Mouse (Mus musculus): ENCODE results near the gene Intu. TPM values are rescaled to one million over a fixed set of nuclear protein-coding genes. Genes with fewer than 3 reads are reported as not detected.

Intu gene
- 1.2 and 2.0 TPM in 2 replicates for polyA plus RNA-seq (2016; fragmentation: Nextera tagmentation; extraction: Ambion mirVana)

- H3K36me3 ChIP-seq, result no peaks in the 10 kb centered on the region
- H3K27me3 ChIP-seq (replicated peaks), result peaks cover 48% of the 10 kb centered on the region
- peaks cover 33% of the 10 kb centered on the region for H3K4me1 ChIP-seq
- H3K4me3 ChIP-seq, result peak within 1 kb of the TSS; percentile 54
- no peaks in the 10 kb centered on the region for H3K9me3 ChIP-seq (replicated peaks)
- peak; percentile 66 for ATAC-seq
- H3K9ac ChIP-seq, result peak within 1 kb of the TSS; percentile 23; the same call in 1 of the 2 replicates
- under 1% methylated on average over 54 of the region's 54 CpGs for WGBS (ENCODE audit: insufficient replicate concordance)
- peak within 1 kb of the TSS; percentile 80 for H3K4me2 ChIP-seq
- no peak within 1 kb of the TSS for H3K27ac ChIP-seq
Measured at GRCm38 (mm10) chr3:40531286-40532141, at the start of gene Intu. Gene Intu, plus strand, starts transcription at chr3:40531286.

- no peaks in the 10 kb centered on the region for H3K36me3 ChIP-seq
- H3K4me3 ChIP-seq, result no peak overlapping the region
- H3K9ac ChIP-seq, result no peak overlapping the region
- H3K27me3 ChIP-seq (replicated peaks), result no peaks in the 10 kb centered on the region
- H3K4me2 ChIP-seq, result 0 out of 2 replicates have a peak overlapping the region, but pooled peaks have one; percentile 5
- 50% methylated on average over 10 of the region's 10 CpGs for WGBS (ENCODE audit: insufficient replicate concordance)
- no peak for ATAC-seq
- no peaks in the 10 kb centered on the region for H3K9me3 ChIP-seq (replicated peaks)
- no peak overlapping the region for H3K27ac ChIP-seq
- peaks cover 7% of the 10 kb centered on the region; the same call in 1 of the 2 replicates for H3K4me1 ChIP-seq
Measured at GRCm38 (mm10) chr3:40483221-40483654, 47.8 kb upstream of the Intu start.

GRCm38 (mm10) chr3:40487381-40487780 is 43.7 kb upstream of the Intu start:
- no peak overlapping the region for H3K9ac ChIP-seq
- no peaks in the 10 kb centered on the region for H3K4me1 ChIP-seq
- no peak overlapping the region for H3K4me3 ChIP-seq
- H3K4me2 ChIP-seq, result no peak overlapping the region
- H3K9me3 ChIP-seq (replicated peaks), result peaks cover 4% of the 10 kb centered on the region; the same call in 1 of the 2 replicates
- no peak overlapping the region for H3K27ac ChIP-seq
- no peaks in the 10 kb centered on the region for H3K36me3 ChIP-seq
- ATAC-seq, result no peak
- no peaks in the 10 kb centered on the region for H3K27me3 ChIP-seq (replicated peaks)
- 67% methylated on average over 4 of the region's 4 CpGs for WGBS (ENCODE audit: insufficient replicate concordance)

GRCm38 (mm10) chr3:40491742-40492141 is 39.3 kb upstream of the Intu start:
- Histone ChIP-seq H3K27me3 (replicated peaks) (no peaks in the 10 kb centered on the region), H3K4me2 (no peak overlapping the region), H3K4me3 (no peak overlapping the region), H3K9ac (no peak overlapping the region), H3K9me3 (replicated peaks) (peaks cover 4% of the 10 kb centered on the region; the same call in 1 of the 2 replicates), H3K4me1 (no peaks in the 10 kb centered on the region), H3K27ac (no peak overlapping the region), H3K36me3 (no peaks in the 10 kb centered on the region)
- WGBS (ENCODE audit: insufficient replicate concordance), result 73% methylated on average over 3 of the region's 3 CpGs
- ATAC-seq, result no peak

- ATAC-seq, result no peak
- Histone ChIP-seq H3K4me1 (no peaks in the 10 kb centered on the region), H3K9me3 (replicated peaks) (no peaks in the 10 kb centered on the region), H3K4me3 (no peak overlapping the region), H3K4me2 (no peak overlapping the region), H3K9ac (no peak overlapping the region), H3K27me3 (replicated peaks) (no peaks in the 10 kb centered on the region), H3K27ac (no peak overlapping the region), H3K36me3 (no peaks in the 10 kb centered on the region)
- WGBS (ENCODE audit: insufficient replicate concordance), result 77% methylated on average over 3 of the region's 3 CpGs
Measured at GRCm38 (mm10) chr3:40498898-40499297, 32.2 kb upstream of the Intu start.

- 64% methylated on average over 8 of the region's 8 CpGs for WGBS (ENCODE audit: insufficient replicate concordance)
- Histone ChIP-seq H3K36me3 (no peaks in the 10 kb centered on the region), H3K9me3 (replicated peaks) (no peaks in the 10 kb centered on the region), H3K4me3 (no peak overlapping the region), H3K27ac (no peak overlapping the region), H3K9ac (no peak overlapping the region), H3K4me2 (no peak overlapping the region), H3K27me3 (replicated peaks) (no peaks in the 10 kb centered on the region), H3K4me1 (no peaks in the 10 kb centered on the region)
- no peak for ATAC-seq
Measured at GRCm38 (mm10) chr3:40500157-40500808, 30.8 kb upstream of the Intu start.

GRCm38 (mm10) chr3:40504377-40504776 is 26.7 kb upstream of the Intu start:
- no peak overlapping the region for H3K9ac ChIP-seq
- no peaks in the 10 kb centered on the region for H3K36me3 ChIP-seq
- WGBS (ENCODE audit: insufficient replicate concordance), result 68% methylated on average over 5 of the region's 5 CpGs
- ATAC-seq, result no peak
- H3K4me3 ChIP-seq, result no peak overlapping the region
- no peaks in the 10 kb centered on the region for H3K9me3 ChIP-seq (replicated peaks)
- no peak overlapping the region for H3K4me2 ChIP-seq
- no peaks in the 10 kb centered on the region for H3K4me1 ChIP-seq
- H3K27me3 ChIP-seq (replicated peaks), result no peaks in the 10 kb centered on the region
- no peak overlapping the region for H3K27ac ChIP-seq

GRCm38 (mm10) chr3:40505451-40506014 is 25.6 kb upstream of the Intu start:
- ATAC-seq, result no peak
- Histone ChIP-seq H3K4me1 (no peaks in the 10 kb centered on the region), H3K4me3 (no peak overlapping the region), H3K9me3 (replicated peaks) (no peaks in the 10 kb centered on the region), H3K4me2 (no peak overlapping the region), H3K27ac (no peak overlapping the region), H3K36me3 (no peaks in the 10 kb centered on the region), H3K27me3 (replicated peaks) (no peaks in the 10 kb centered on the region), H3K9ac (no peak overlapping the region)
- 80% methylated on average over 14 of the region's 14 CpGs for WGBS (ENCODE audit: insufficient replicate concordance)

- H3K27ac ChIP-seq, result no peak overlapping the region
- H3K4me1 ChIP-seq, result no peaks in the 10 kb centered on the region
- ATAC-seq, result no peak
- no peak overlapping the region for H3K9ac ChIP-seq
- no peak overlapping the region for H3K4me2 ChIP-seq
- H3K9me3 ChIP-seq (replicated peaks), result no peaks in the 10 kb centered on the region
- H3K36me3 ChIP-seq, result no peaks in the 10 kb centered on the region
- no peak overlapping the region for H3K4me3 ChIP-seq
- WGBS (ENCODE audit: insufficient replicate concordance), result 63% methylated on average over 6 of the region's 6 CpGs
- no peaks in the 10 kb centered on the region for H3K27me3 ChIP-seq (replicated peaks)
Measured at GRCm38 (mm10) chr3:40508927-40509576, 22.0 kb upstream of the Intu start.

- Histone ChIP-seq H3K4me2 (no peak overlapping the region), H3K4me3 (no peak overlapping the region), H3K27ac (no peak overlapping the region), H3K9ac (no peak overlapping the region), H3K36me3 (no peaks in the 10 kb centered on the region), H3K27me3 (replicated peaks) (no peaks in the 10 kb centered on the region), H3K9me3 (replicated peaks) (no peaks in the 10 kb centered on the region), H3K4me1 (no peaks in the 10 kb centered on the region)
- 34% methylated on average over 6 of the region's 6 CpGs for WGBS (ENCODE audit: insufficient replicate concordance)
- no peak for ATAC-seq
Measured at GRCm38 (mm10) chr3:40510567-40510966, 20.5 kb upstream of the Intu start.

GRCm38 (mm10) chr3:40512936-40513829 is 17.9 kb upstream of the Intu start:
- WGBS (ENCODE audit: insufficient replicate concordance), result 78% methylated on average over 13 of the region's 13 CpGs
- Histone ChIP-seq H3K27ac (no peak overlapping the region), H3K27me3 (replicated peaks) (no peaks in the 10 kb centered on the region), H3K4me2 (no peak overlapping the region), H3K9ac (no peak overlapping the region), H3K36me3 (no peaks in the 10 kb centered on the region), H3K4me1 (no peaks in the 10 kb centered on the region), H3K4me3 (no peak overlapping the region), H3K9me3 (replicated peaks) (no peaks in the 10 kb centered on the region)
- no peak for ATAC-seq

Measured in liver, embryonic 12.5 days (tissue).